Mouse (Mus musculus) heart, embryonic 14.5 days (tissue): ENCODE data around the gene Setd1b. TPM values are rescaled to one million over a fixed set of nuclear protein-coding genes. Genes with fewer than 3 reads are reported as not detected.

ENCODE experiments used
- ATAC-seq: fragments of 200-750 bp; cut with Nextera tagmentation; 2 replicates; pipeline ENCODE4 v1.8.0; 2017; ENCODE audit warnings: low read depth, moderate TSS enrichment; ENCODE audit not compliant: insufficient number of reproducible peaks, insufficient read depth, low FRiP score
- H3K27ac ChIP-seq, 2 experiments: fragments of 200-500 bp in 1 of 2; fragments of 300-500 bp in 1 of 2; sonication (generic) in 1 of 2; replicated peaks in 1 of 2; 2 replicates each; pipeline ENCODE4 v1.5.1; 2012 to 2014; ENCODE audit warnings: low read depth in 2 of 2, low read length in 2 of 2, control low read depth in 1 of 2, mild to moderate bottlenecking in 1 of 2, mixed read lengths in 1 of 2; ENCODE audit not compliant: control insufficient read depth in 1 of 2, insufficient read depth in 1 of 2
- H3K27me3 ChIP-seq: fragments of 300-500 bp; sonication (generic); 2 replicates; pipeline ENCODE4 v1.6.1; 2014; ENCODE audit warnings: mild to moderate bottlenecking, low read length, control low read depth; ENCODE audit not compliant: control insufficient read depth, insufficient read depth
- H3K36me3 ChIP-seq: fragments of 300-500 bp; sonication (generic); 2 replicates; pipeline ENCODE4 v1.6.1; 2014; ENCODE audit warnings: mild to moderate bottlenecking, control low read depth, low read length, mixed read lengths; ENCODE audit not compliant: control insufficient read depth, insufficient read depth
- H3K4me1 ChIP-seq, 2 experiments: fragments of 200-500 bp in 1 of 2; fragments of 300-500 bp in 1 of 2; sonication (generic) in 1 of 2; 2 replicates each; pipeline ENCODE4 v1.6.1; 2012 to 2014; ENCODE audit warnings: low read length in 2 of 2, control low read depth in 1 of 2, mixed read lengths in 1 of 2; ENCODE audit not compliant: control insufficient read depth in 2 of 2, insufficient read depth in 2 of 2
- H3K4me2 ChIP-seq: fragments of 300-500 bp; sonication (generic); 2 replicates; pipeline ENCODE4 v1.6.1; 2014; ENCODE audit warnings: mild to moderate bottlenecking, low read length
- H3K4me3 ChIP-seq, 2 experiments: fragments of 200-500 bp in 1 of 2; fragments of 300-500 bp in 1 of 2; sonication (generic) in 1 of 2; 2 replicates each; pipeline ENCODE4 v1.5.1; 2012 to 2014; ENCODE audit warnings: low read length in 2 of 2, mild to moderate bottlenecking in 2 of 2, control low read depth in 1 of 2, low read depth in 1 of 2, moderate library complexity in 1 of 2; ENCODE audit not compliant: control insufficient read depth in 1 of 2, insufficient read depth in 1 of 2
- H3K9ac ChIP-seq: fragments of 300-500 bp; sonication (generic); 2 replicates; pipeline ENCODE4 v1.6.1; 2014; ENCODE audit warnings: mild to moderate bottlenecking, low read length
- H3K9me3 ChIP-seq: fragments of 300-500 bp; sonication (generic); 2 replicates; pipeline ENCODE4 v1.6.1; 2016; ENCODE audit warnings: low read length, control low read depth; ENCODE audit not compliant: control insufficient read depth
- WGBS: fragments of 180-500 bp; shearing (Covaris S2); extraction: QIAGEN DNeasy Blood & Tissue Kit; methylation state at CpG from one replicate; pipeline ENCODE4 v1.1.7; 2014; 5-methylcytosine and 5-hydroxymethylcytosine counted together
- polyA plus RNA-seq: library from polyadenylated mRNA; unstranded; fragments of >200 nt; fragmentation: Nextera tagmentation; extraction: Ambion mirVana; gene quantifications from 2 replicates; pipeline ENCODE4 v1.2.1, GENCODE M21; 2014

The Setd1b gene
- polyA plus RNA-seq, 1 experiment from 2014 or later, result 9.3 TPM

- Histone ChIP-seq H3K27me3 (no peaks in the 10 kb centered on the region), H3K9me3 (no peaks in the 10 kb centered on the region), H3K4me3 (no peak overlapping the region), H3K4me2 (no peak overlapping the region), H3K27ac (no peak overlapping the region), H3K36me3 (peaks cover 96% of the 10 kb centered on the region), H3K4me1 (no peaks in the 10 kb centered on the region), H3K9ac (no peak overlapping the region)
- 66% methylated on average over 4 of the region's 4 CpGs for WGBS
- ATAC-seq, result no peak
These were observed 16.0 kb downstream of the Setd1b start for GRCm38 (mm10) chr5:123157972-123158371.

DNA sequence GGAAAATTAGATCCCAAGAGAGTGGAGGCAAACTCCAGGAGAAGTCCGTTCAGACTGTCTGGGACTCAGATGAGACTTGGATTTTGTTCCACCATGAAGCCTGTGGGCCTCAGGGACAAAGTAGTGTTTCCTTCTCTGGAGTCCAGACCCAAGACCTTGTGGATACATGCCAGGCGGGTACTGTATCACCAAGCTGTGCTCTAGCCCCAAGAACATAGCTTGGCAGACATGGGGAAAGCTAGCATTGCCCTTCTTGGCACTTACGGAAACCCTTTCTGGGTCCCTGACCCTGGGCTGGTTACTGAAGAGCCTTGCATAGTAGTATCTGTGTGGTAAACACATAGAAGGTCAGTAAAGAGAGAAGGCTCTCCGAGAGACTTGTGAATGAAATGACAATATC is 17.5 kb downstream of the Setd1b start:
- no peaks in the 10 kb centered on the region for H3K27me3 ChIP-seq
- peaks cover 96% of the 10 kb centered on the region for H3K36me3 ChIP-seq
- H3K4me1 ChIP-seq, result no peaks in the 10 kb centered on the region
- H3K9me3 ChIP-seq, result no peaks in the 10 kb centered on the region
- H3K4me3 ChIP-seq, result no peak overlapping the region
- H3K9ac ChIP-seq, result no peak overlapping the region
- H3K27ac ChIP-seq, result no peak overlapping the region; a peak in 1 of 4 replicates
- H3K4me2 ChIP-seq, result no peak overlapping the region
- 97% methylated on average over 4 of the region's 4 CpGs for WGBS
- no peak for ATAC-seq

DNA sequence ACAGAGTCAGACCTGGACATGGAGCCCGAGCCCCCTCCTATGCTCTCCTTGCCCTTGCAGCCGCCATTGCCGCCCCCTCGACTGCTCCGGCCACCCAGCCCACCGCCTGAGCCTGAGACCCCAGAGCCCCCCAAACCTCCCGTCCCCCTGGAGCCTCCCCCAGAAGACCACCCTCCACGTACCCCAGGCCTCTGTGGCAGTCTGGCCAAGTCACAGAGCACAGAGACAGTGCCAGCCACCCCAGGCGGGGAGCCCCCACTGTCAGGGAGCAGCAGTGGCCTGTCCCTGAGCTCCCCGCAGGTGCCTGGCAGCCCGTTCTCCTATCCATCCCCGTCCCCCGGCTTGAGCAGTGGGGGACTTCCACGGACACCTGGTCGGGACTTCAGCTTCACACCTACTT is 17.9 kb downstream of the Setd1b start:
- Histone ChIP-seq H3K4me3 (no peak overlapping the region), H3K27me3 (no peaks in the 10 kb centered on the region), H3K27ac (no peak overlapping the region; a peak in 1 of 4 replicates), H3K9me3 (no peaks in the 10 kb centered on the region), H3K36me3 (peaks cover 96% of the 10 kb centered on the region), H3K4me2 (no peak overlapping the region), H3K9ac (no peak overlapping the region), H3K4me1 (no peaks in the 10 kb centered on the region)
- 90% methylated on average over 15 of the region's 15 CpGs for WGBS
- ATAC-seq, result no peak

DNA sequence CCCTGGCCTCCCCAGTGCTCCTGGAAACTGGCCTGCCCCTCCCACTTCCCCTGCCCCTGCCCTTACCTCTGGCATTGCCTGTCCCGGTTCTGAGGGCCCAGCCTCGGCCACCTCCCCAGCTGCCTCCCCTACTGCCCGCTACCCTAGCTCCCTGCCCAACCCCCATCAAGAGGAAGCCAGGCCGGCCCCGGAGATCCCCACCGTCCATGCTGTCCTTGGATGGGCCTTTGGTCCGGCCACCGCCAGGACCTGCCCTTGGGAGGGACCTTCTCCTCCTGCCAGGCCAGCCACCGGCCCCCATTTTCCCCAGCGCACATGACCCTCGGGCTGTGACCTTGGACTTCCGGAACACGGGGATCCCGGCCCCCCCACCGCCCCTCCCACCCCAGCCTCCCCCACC is 18.3 kb downstream of the Setd1b start:
- 86% methylated on average over 15 of the region's 15 CpGs for WGBS
- no peak overlapping the region for H3K4me2 ChIP-seq
- no peak overlapping the region for H3K4me3 ChIP-seq
- ATAC-seq, result no peak
- no peak overlapping the region for H3K9ac ChIP-seq
- no peaks in the 10 kb centered on the region for H3K9me3 ChIP-seq
- H3K36me3 ChIP-seq, result peaks cover 94% of the 10 kb centered on the region
- no peaks in the 10 kb centered on the region for H3K27me3 ChIP-seq
- H3K27ac ChIP-seq, result no peak overlapping the region
- H3K4me1 ChIP-seq, result no peaks in the 10 kb centered on the region

GRCm38 (mm10) chr5:123162942-123163341 is 20.9 kb downstream of the Setd1b start:
- Histone ChIP-seq H3K36me3 (peaks cover 96% of the 10 kb centered on the region), H3K9me3 (no peaks in the 10 kb centered on the region), H3K27ac (no peak overlapping the region), H3K4me2 (no peak overlapping the region), H3K4me3 (no peak overlapping the region), H3K4me1 (no peaks in the 10 kb centered on the region), H3K27me3 (no peaks in the 10 kb centered on the region), H3K9ac (no peak overlapping the region)
- no peak for ATAC-seq
- WGBS, result 76% methylated on average over 9 of the region's 9 CpGs

- Histone ChIP-seq H3K36me3 (peaks cover 63% of the 10 kb centered on the region), H3K9ac (no peak overlapping the region)
These were observed 24.4 kb downstream of the Setd1b start for GRCm38 (mm10) chr5:123166437-123166836.

GRCm38 (mm10) chr5:123167591-123167990 is 25.6 kb downstream of the Setd1b start:
- H3K36me3 ChIP-seq, result peaks cover 51% of the 10 kb centered on the region
- peaks cover 2 to 3% of the 10 kb centered on the region in 2 experiments; a peak in 2 of 4 replicates for H3K4me1 ChIP-seq
- no peak overlapping the region for H3K9ac ChIP-seq
- H3K4me2 ChIP-seq, result no peak overlapping the region
- 77% methylated on average over 5 of the region's 5 CpGs for WGBS
- H3K9me3 ChIP-seq, result no peaks in the 10 kb centered on the region
- no peak for ATAC-seq
- no peaks in the 10 kb centered on the region for H3K27me3 ChIP-seq
- no peak overlapping the region for H3K27ac ChIP-seq
- no peak overlapping the region for H3K4me3 ChIP-seq

More at GRCm38 (mm10) chr5:123166437-123166836, 24.4 kb downstream of the Setd1b start:
- no peaks in the 10 kb centered on the region for H3K27me3 ChIP-seq
- H3K4me1 ChIP-seq, result no peaks in the 10 kb centered on the region
- H3K27ac ChIP-seq, result no peak overlapping the region
- H3K4me3 ChIP-seq, result no peak overlapping the region
- WGBS, result 89% methylated on average over 10 of the region's 10 CpGs
- H3K4me2 ChIP-seq, result no peak overlapping the region
- no peaks in the 10 kb centered on the region for H3K9me3 ChIP-seq
- peak; percentile 29; the same call in 1 of the 2 replicates for ATAC-seq

DNA sequence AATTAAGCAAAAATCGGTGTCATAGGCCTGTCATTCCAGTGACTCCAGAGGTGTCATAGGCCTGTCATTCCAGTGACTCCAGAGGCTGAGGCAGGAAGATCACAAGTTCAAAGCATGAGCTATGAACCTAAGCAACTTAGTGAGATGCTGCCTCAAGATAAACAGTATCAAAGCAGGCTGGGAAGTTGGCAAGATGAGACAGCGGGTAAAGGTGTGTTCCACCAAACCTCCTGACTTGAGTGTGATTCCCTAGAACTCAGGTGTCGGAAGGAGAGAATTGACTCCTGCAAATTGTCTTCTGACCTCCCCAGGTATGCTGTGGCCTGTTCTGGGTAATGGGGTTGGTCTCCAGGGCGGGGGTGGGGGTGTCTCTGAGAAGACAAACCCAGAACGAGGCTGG is 27.3 kb downstream of the Setd1b start, which contains the start of gene Psmd9:
TSS of gene Psmd9 (plus strand) at position 130 of the 400 bp plus-strand sequence.
- Histone ChIP-seq H3K36me3 (peaks cover 34% of the 10 kb centered on the region), H3K4me3 (no peak within 1 kb of the TSS), H3K4me1 (peaks cover 2 to 3% of the 10 kb centered on the region in 2 experiments; a peak in 2 of 4 replicates), H3K9ac (no peak within 1 kb of the TSS), H3K4me2 (no peak within 1 kb of the TSS), H3K27ac (no peak within 1 kb of the TSS), H3K9me3 (no peaks in the 10 kb centered on the region), H3K27me3 (no peaks in the 10 kb centered on the region)
- 76% methylated on average over 5 of the region's 5 CpGs for WGBS
- ATAC-seq, result no peak
